Mouse (Mus musculus) neural tube, embryonic 11.5 days (tissue): ENCODE data around the gene Upk2. TPM values are rescaled to one million over a fixed set of nuclear protein-coding genes. Genes with fewer than 3 reads are reported as not detected.
A peak's percentile ranks its signal among the peaks of the same experiment; 100 is the strongest.

Source experiments
- ATAC-seq: fragments of 200-750 bp; cut with Nextera tagmentation; 2 replicates; pipeline ENCODE4 v1.8.0; 2017; ENCODE audit warnings: moderate number of reproducible peaks, mild to moderate bottlenecking, moderate TSS enrichment, moderate library complexity; ENCODE audit not compliant: insufficient read depth, low FRiP score, low TSS enrichment
- DNase-seq: peaks from one replicate; pipeline ENCODE4 v3.0.0-alpha.2; 2015; ENCODE audit warnings: low spot score
- H3K27ac ChIP-seq: fragments of 300-500 bp; sonication (generic); 2 replicates; pipeline ENCODE4 v1.5.1; 2014; ENCODE audit warnings: low read depth, mild to moderate bottlenecking, low read length
- H3K27me3 ChIP-seq: fragments of 300-500 bp; sonication (generic); 2 replicates; pipeline ENCODE4 v1.6.1; 2014; ENCODE audit warnings: mild to moderate bottlenecking, low read length, mixed read lengths; ENCODE audit not compliant: control insufficient read depth, insufficient read depth
- H3K36me3 ChIP-seq: fragments of 300-500 bp; sonication (generic); 2 replicates; pipeline ENCODE4 v1.6.1; 2014; ENCODE audit warnings: mild to moderate bottlenecking, low read length, moderate library complexity, mixed read lengths; ENCODE audit not compliant: control insufficient read depth, insufficient read depth
- H3K4me1 ChIP-seq: fragments of 300-500 bp; sonication (generic); 2 replicates; pipeline ENCODE4 v1.6.1; 2014; ENCODE audit warnings: low read length, mixed read lengths; ENCODE audit not compliant: control insufficient read depth, insufficient read depth
- H3K4me2 ChIP-seq: fragments of 300-500 bp; sonication (generic); 2 replicates; pipeline ENCODE4 v1.6.1; 2014; ENCODE audit warnings: low read depth, mild to moderate bottlenecking, moderate library complexity
- H3K4me3 ChIP-seq: fragments of 300-500 bp; sonication (generic); 2 replicates; pipeline ENCODE4 v1.5.1; 2014; ENCODE audit warnings: low read depth, low read length
- H3K9ac ChIP-seq: fragments of 300-500 bp; sonication (generic); 2 replicates; pipeline ENCODE4 v1.6.1; 2014; ENCODE audit warnings: mild to moderate bottlenecking, low read length
- H3K9me3 ChIP-seq: fragments of 300-500 bp; sonication (generic); 2 replicates; pipeline ENCODE4 v1.6.1; 2016; ENCODE audit warnings: low read length; ENCODE audit not compliant: control insufficient read depth
- WGBS: fragments of 180-500 bp; shearing (Covaris S2); extraction: QIAGEN DNeasy Blood & Tissue Kit; methylation state at CpG from one replicate; pipeline ENCODE4 v1.1.7; 2014; 5-methylcytosine and 5-hydroxymethylcytosine counted together
- polyA plus RNA-seq: library from polyadenylated mRNA; unstranded; fragments of >200 nt; fragmentation: Nextera tagmentation; extraction: Ambion mirVana; gene quantifications from 2 replicates; pipeline ENCODE4 v1.2.1, GENCODE M21; 2014

The Upk2 gene
- polyA plus RNA-seq, 1 experiment from 2014 or later, result 0.29 TPM

GRCm38 (mm10) chr9:44485105-44485515, 30.3 kb upstream of the Upk2 start:
- DNase-seq (no peak), ATAC-seq (no peak)
- Histone ChIP-seq H3K9ac (no peak overlapping the region), H3K27ac (no peak overlapping the region), H3K4me1 (peaks cover 73% of the 10 kb centered on the region), H3K36me3 (no peaks in the 10 kb centered on the region), H3K27me3 (no peaks in the 10 kb centered on the region), H3K9me3 (no peaks in the 10 kb centered on the region), H3K4me2 (peak overlapping the region; percentile 28; the same call in 1 of the 2 replicates), H3K4me3 (no peak overlapping the region)
- 41% methylated on average over 6 of the region's 6 CpGs for WGBS

GRCm38 (mm10) chr9:44484311-44485104, 29.7 kb upstream of the Upk2 start:
- ATAC-seq (no peak), DNase-seq (no peak)
- no peak overlapping the region for H3K27ac ChIP-seq
- 51% methylated on average over 7 of the region's 7 CpGs for WGBS
- H3K36me3 ChIP-seq, result no peaks in the 10 kb centered on the region
- H3K4me1 ChIP-seq, result peaks cover 70% of the 10 kb centered on the region
- H3K4me3 ChIP-seq, result peak overlapping the region; percentile 94
- no peak overlapping the region for H3K9ac ChIP-seq
- H3K27me3 ChIP-seq, result no peaks in the 10 kb centered on the region
- no peaks in the 10 kb centered on the region for H3K9me3 ChIP-seq
- peak overlapping the region; percentile 74 for H3K4me2 ChIP-seq

- Histone ChIP-seq H3K36me3 (no peaks in the 10 kb centered on the region), H3K4me3 (peak overlapping the region; percentile 94), H3K4me1 (peaks cover 60% of the 10 kb centered on the region), H3K27me3 (no peaks in the 10 kb centered on the region), H3K9ac (peak overlapping the region; percentile 88), H3K4me2 (peak overlapping the region; percentile 74), H3K9me3 (no peaks in the 10 kb centered on the region), H3K27ac (peak overlapping the region; percentile 88)
- ATAC-seq, result peak; percentile 38; the same call in 1 of the 2 replicates
- DNase-seq, result peak; percentile 72
- WGBS, result 0% methylated on average over 12 of the region's 12 CpGs
Measured at GRCm38 (mm10) chr9:44483510-44484044, 28.8 kb upstream of the Upk2 start.

- no peak for ATAC-seq
- 0% methylated on average over 37 of the region's 39 CpGs for WGBS
- peaks cover 57% of the 10 kb centered on the region for H3K4me1 ChIP-seq
Measured at GRCm38 (mm10) chr9:44483041-44483509, 28.3 kb upstream of the Upk2 start.

GRCm38 (mm10) chr9:44482552-44482951, 27.8 kb upstream of the Upk2 start, which contains the start of gene Bcl9l:
TSS of gene Bcl9l (plus strand) at chr9:44482825.
- peak; percentile 52; the same call in 1 of the 2 replicates for ATAC-seq
- Histone ChIP-seq H3K27me3 (no peaks in the 10 kb centered on the region), H3K9ac (peak within 1 kb of the TSS; percentile 88), H3K4me3 (peak within 1 kb of the TSS; percentile 94), H3K4me1 (peaks cover 54% of the 10 kb centered on the region), H3K4me2 (peak within 1 kb of the TSS; percentile 74), H3K9me3 (no peaks in the 10 kb centered on the region), H3K36me3 (no peaks in the 10 kb centered on the region), H3K27ac (peak within 1 kb of the TSS; percentile 88)
- WGBS, result 0% methylated on average over 11 of the region's 31 CpGs
- DNase-seq, result peak; percentile 95

More at GRCm38 (mm10) chr9:44483041-44483509, 28.3 kb upstream of the Upk2 start:
- Histone ChIP-seq H3K4me3 (peak overlapping the region; percentile 94), H3K27me3 (no peaks in the 10 kb centered on the region), H3K36me3 (no peaks in the 10 kb centered on the region), H3K27ac (peak overlapping the region; percentile 88), H3K9me3 (no peaks in the 10 kb centered on the region), H3K4me2 (peak overlapping the region; percentile 74), H3K9ac (peak overlapping the region; percentile 88)
- DNase-seq, result no peak

DNA sequence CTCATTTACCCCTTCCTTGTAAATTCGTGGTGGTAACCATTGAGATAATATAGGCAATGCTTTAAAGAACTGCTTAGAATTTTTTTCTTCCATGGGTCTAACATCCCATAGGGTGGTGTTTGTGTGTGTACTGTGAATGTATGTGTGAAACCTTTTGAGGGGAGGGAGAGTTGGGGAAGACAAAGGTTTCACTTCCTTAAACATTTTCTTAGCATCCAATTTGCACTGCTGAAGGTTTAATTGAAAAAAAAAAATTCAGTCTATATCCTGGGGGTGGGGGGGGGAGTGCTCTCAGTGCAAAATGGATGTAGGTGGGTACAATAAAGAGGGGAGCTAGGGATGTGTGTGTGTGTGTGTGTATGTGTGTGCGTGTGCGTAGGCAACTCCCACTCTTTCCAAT, 27.3 kb upstream of the Upk2 start:
- Histone ChIP-seq H3K9me3 (no peaks in the 10 kb centered on the region), H3K4me1 (peaks cover 50% of the 10 kb centered on the region), H3K4me3 (peak overlapping the region; percentile 94; the same call in 1 of the 2 replicates), H3K27ac (no peak overlapping the region), H3K27me3 (no peaks in the 10 kb centered on the region), H3K4me2 (peak overlapping the region; percentile 74), H3K9ac (no peak overlapping the region; the same call in 1 of the 2 replicates), H3K36me3 (no peaks in the 10 kb centered on the region)
- ATAC-seq, result 0 out of 2 replicates have a peak, but pooled peaks have one; percentile 1
- no peak for DNase-seq
- WGBS, result 7% methylated on average over 3 of the region's 3 CpGs

DNA sequence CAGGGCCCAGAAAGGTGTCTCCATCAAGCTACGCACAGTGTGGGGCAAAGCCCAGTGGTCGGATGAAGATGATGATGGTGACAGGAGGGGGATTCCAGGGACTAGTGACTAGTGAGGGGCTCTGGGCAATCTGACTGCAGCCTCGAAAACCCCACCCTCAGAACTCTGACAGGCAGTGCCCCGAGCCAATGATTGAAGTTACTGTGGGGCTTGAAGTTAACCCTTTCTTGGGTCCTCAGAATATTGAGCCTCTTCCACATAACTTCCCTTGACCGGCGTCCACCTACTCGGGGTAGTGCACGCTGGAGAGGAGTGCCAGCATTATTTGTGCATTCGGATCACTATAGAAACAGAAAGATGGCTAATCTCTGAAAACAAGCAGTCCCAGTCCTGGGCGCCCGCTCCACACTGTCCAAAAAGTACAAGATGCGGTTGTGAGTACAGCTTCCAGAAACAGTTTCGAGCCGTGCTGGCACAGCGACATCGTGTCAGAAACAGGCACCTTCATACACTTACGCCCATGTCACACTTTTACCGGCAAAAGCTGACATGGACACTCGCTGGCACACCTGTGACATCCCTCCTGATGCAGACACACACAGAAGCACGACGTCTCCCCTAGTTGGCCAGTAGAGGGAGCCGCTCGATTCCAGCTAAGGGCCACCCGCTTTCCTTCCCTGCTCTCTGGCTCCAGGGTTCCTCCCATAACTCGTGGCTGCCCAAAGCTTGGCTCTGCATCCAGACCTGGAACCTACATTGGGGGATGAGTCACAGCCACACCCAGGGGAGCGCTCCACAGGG, 25.1 kb upstream of the Upk2 start:
- peak overlapping the region; percentile 55 for H3K4me3 ChIP-seq
- no peaks in the 10 kb centered on the region for H3K27me3 ChIP-seq
- H3K4me1 ChIP-seq, result peaks cover 27% of the 10 kb centered on the region; the same call in 1 of the 2 replicates
- H3K36me3 ChIP-seq, result no peaks in the 10 kb centered on the region
- H3K9me3 ChIP-seq, result no peaks in the 10 kb centered on the region
- peak overlapping the region; percentile 64 for H3K9ac ChIP-seq
- ATAC-seq (peak; percentile 43; the same call in 1 of the 2 replicates), DNase-seq (peak; percentile 88)
- peak overlapping the region; percentile 92 for H3K27ac ChIP-seq
- H3K4me2 ChIP-seq, result peak overlapping the region; percentile 95
- under 1% methylated on average over 26 of the region's 26 CpGs for WGBS

GRCm38 (mm10) chr9:44478959-44479605, 24.3 kb upstream of the Upk2 start:
- Histone ChIP-seq H3K4me3 (peak overlapping the region; percentile 55), H3K9me3 (no peaks in the 10 kb centered on the region), H3K36me3 (no peaks in the 10 kb centered on the region), H3K4me2 (peak overlapping the region; percentile 95), H3K27me3 (no peaks in the 10 kb centered on the region), H3K27ac (peak overlapping the region; percentile 92), H3K4me1 (peaks cover 20% of the 10 kb centered on the region; the same call in 1 of the 2 replicates), H3K9ac (peak overlapping the region; percentile 64)
- WGBS, result under 1% methylated on average over 29 of the region's 29 CpGs
- DNase-seq (peak; percentile 90), ATAC-seq (peak; percentile 42)
